Mouse (Mus musculus) stomach, postnatal 0 days (tissue): ENCODE measurements around the gene Gm14401. TPM values are rescaled to one million over a fixed set of nuclear protein-coding genes. Genes with fewer than 3 reads are reported as not detected.
"Not testable (repeated sequence)": the region's sequence is repeated elsewhere in the genome, so short reads cannot be mapped to it uniquely, and the experiment has no call there.

Experiments
- ATAC-seq: fragments of 200-750 bp; cut with Nextera tagmentation; 2 replicates; pipeline ENCODE4 v1.8.0; 2017; ENCODE audit not compliant: low FRiP score, low TSS enrichment
- DNase-seq: peaks from one replicate; pipeline ENCODE4 v3.0.0-alpha.2; 2016; ENCODE audit warnings: low spot score
- H3K27ac ChIP-seq: fragments of 300-500 bp; sonication (generic); replicated peaks from 2 replicates; pipeline ENCODE4 v1.5.1; 2014; ENCODE audit warnings: mild to moderate bottlenecking, control low read depth
- H3K27me3 ChIP-seq: fragments of 300-500 bp; sonication (generic); 2 replicates; pipeline ENCODE4 v1.6.1; 2014; ENCODE audit warnings: low read length; ENCODE audit not compliant: control insufficient read depth, insufficient read depth
- H3K36me3 ChIP-seq: fragments of 300-500 bp; sonication (generic); 2 replicates; pipeline ENCODE4 v1.6.1; 2014; ENCODE audit warnings: low read length, mixed read lengths; ENCODE audit not compliant: control insufficient read depth, insufficient read depth
- H3K4me1 ChIP-seq: fragments of 300-500 bp; sonication (generic); replicated peaks from 2 replicates; pipeline ENCODE4 v1.6.1; 2014; ENCODE audit warnings: antibody characterized with exemption; ENCODE audit not compliant: control insufficient read depth, insufficient read depth
- H3K4me2 ChIP-seq: fragments of 300-500 bp; sonication (generic); replicated peaks from 2 replicates; pipeline ENCODE4 v1.6.1; 2014; ENCODE audit warnings: low read depth, mild to moderate bottlenecking, control low read depth, moderate library complexity
- H3K4me3 ChIP-seq: fragments of 300-500 bp; sonication (generic); 2 replicates; pipeline ENCODE4 v1.5.1; 2014; ENCODE audit warnings: low read depth, low read length, control low read depth
- H3K9ac ChIP-seq: fragments of 300-500 bp; sonication (generic); 2 replicates; pipeline ENCODE4 v1.6.1; 2014; ENCODE audit warnings: mild to moderate bottlenecking, low read length, control low read depth, mixed read lengths
- H3K9me3 ChIP-seq: fragments of 300-500 bp; sonication (generic); 2 replicates; pipeline ENCODE4 v1.6.1; 2016; ENCODE audit warnings: low read length; ENCODE audit not compliant: control insufficient read depth
- WGBS: fragments of 180-500 bp; shearing (Covaris S2); extraction: QIAGEN DNeasy Blood & Tissue Kit; methylation state at CpG from one replicate; pipeline ENCODE4 v1.1.7; 2014; 5-methylcytosine and 5-hydroxymethylcytosine counted together
- polyA plus RNA-seq: library from polyadenylated mRNA; unstranded; fragments of >200 nt; fragmentation: Nextera tagmentation; extraction: Ambion mirVana; gene quantifications from 2 replicates; pipeline ENCODE4 v1.2.1, GENCODE M21; 2015

Gm14401 gene
- 0.12 TPM in 1 of 2 replicates, not detected in the other for polyA plus RNA-seq

GRCm38 (mm10) chr2:177073432-177074423 lies at the start of gene Gm14401:
TSS of gene Gm14401 (plus strand) at chr2:177074320.
- H3K36me3 ChIP-seq, H3K9me3 ChIP-seq, H3K4me1 ChIP-seq, H3K9ac ChIP-seq, ATAC-seq, H3K4me2 ChIP-seq, H3K27ac ChIP-seq, H3K4me3 ChIP-seq, H3K27me3 ChIP-seq: not testable (repeated sequence)
- WGBS, result 67% methylated on average over 7 of the region's 7 CpGs
- DNase-seq, result peak; percentile 9

GRCm38 (mm10) chr2:177072807-177073206 lies 1.3 kb upstream of the Gm14401 start:
- H3K4me3 ChIP-seq, H3K9me3 ChIP-seq, H3K4me2 ChIP-seq, DNase-seq, H3K27ac ChIP-seq, ATAC-seq, H3K4me1 ChIP-seq, H3K9ac ChIP-seq, H3K36me3 ChIP-seq, H3K27me3 ChIP-seq: not testable (repeated sequence)
- WGBS, result 80% methylated on average over 1 of the region's 1 CpGs

GRCm38 (mm10) chr2:177075015-177075414 lies 895 bp downstream of the Gm14401 start:
- not testable (repeated sequence) for DNase-seq, H3K27me3 ChIP-seq, H3K4me1 ChIP-seq, H3K9me3 ChIP-seq, H3K9ac ChIP-seq, H3K27ac ChIP-seq, H3K4me2 ChIP-seq, H3K36me3 ChIP-seq, ATAC-seq, H3K4me3 ChIP-seq

- WGBS, result 89% methylated on average over 1 of the region's 1 CpGs
- not testable (repeated sequence) for H3K9me3 ChIP-seq, H3K4me3 ChIP-seq, H3K27ac ChIP-seq, DNase-seq, H3K36me3 ChIP-seq, H3K9ac ChIP-seq, H3K4me2 ChIP-seq, H3K27me3 ChIP-seq, H3K4me1 ChIP-seq, ATAC-seq
Observed at GRCm38 (mm10) chr2:177079866-177080265, 5.7 kb downstream of the Gm14401 start.

- 80% methylated on average over 5 of the region's 5 CpGs for WGBS
- DNase-seq, H3K4me2 ChIP-seq, H3K9ac ChIP-seq, H3K4me3 ChIP-seq, H3K27me3 ChIP-seq, H3K36me3 ChIP-seq, H3K27ac ChIP-seq, H3K9me3 ChIP-seq, H3K4me1 ChIP-seq, ATAC-seq: not testable (repeated sequence)
Observed at GRCm38 (mm10) chr2:177109086-177109485, 35.0 kb downstream of the Gm14401 start.

GRCm38 (mm10) chr2:177129097-177129496 lies 55.0 kb downstream of the Gm14401 start:
- not testable (repeated sequence) for H3K4me2 ChIP-seq, DNase-seq, H3K4me3 ChIP-seq, H3K27me3 ChIP-seq, H3K27ac ChIP-seq, ATAC-seq, H3K9ac ChIP-seq, H3K9me3 ChIP-seq, H3K4me1 ChIP-seq, H3K36me3 ChIP-seq
- 42% methylated on average over 1 of the region's 1 CpGs for WGBS

Other genes starting within 250 kb of the Gm14401 start
- not detected in 2 replicates for gene Gm14408, start 243.2 kb upstream of the Gm14401 start, polyA plus RNA-seq
- 4.4 and 6.6 TPM in 2 replicates for gene Gm14296, start 146.5 kb upstream of the Gm14401 start, polyA plus RNA-seq
- 7.9 and 8.9 TPM in 2 replicates for gene Gm14419, start 73.4 kb upstream of the Gm14401 start, polyA plus RNA-seq
- 13.7 and 14.0 TPM in 2 replicates for gene Gm14410, start 132.1 kb downstream of the Gm14401 start, polyA plus RNA-seq
- 0.11 TPM in 1 of 2 replicates, not detected in the other for gene Gm14409, start 192.7 kb downstream of the Gm14401 start, polyA plus RNA-seq
- not detected in 2 replicates for gene Gm14412, start 250.0 kb downstream of the Gm14401 start, polyA plus RNA-seq